Mouse (Mus musculus) brain, embryonic 14.5 days (tissue): Measurements from ENCODE around the gene Slc35b1.

Source experiments
- CTCF ChIP-seq: fragments of 200-500 bp; IDR thresholded peaks from 2 replicates; pipeline ENCODE4 v1.5.1; 2012; ENCODE audit warnings: inconsistent platforms, mild to moderate bottlenecking, moderate library complexity, borderline replicate concordance; ENCODE audit not compliant: insufficient read depth, insufficient read length; ENCODE audit errors: extremely low read depth
- POLR2A ChIP-seq: fragments of 200-500 bp; IDR thresholded peaks from 2 replicates; pipeline ENCODE4 v1.6.1; 2012; ENCODE audit warnings: mild to moderate bottlenecking, inconsistent platforms, borderline replicate concordance; ENCODE audit not compliant: poor library complexity, insufficient read depth, insufficient read length, severe bottlenecking; ENCODE audit errors: extremely low read depth

DNA sequence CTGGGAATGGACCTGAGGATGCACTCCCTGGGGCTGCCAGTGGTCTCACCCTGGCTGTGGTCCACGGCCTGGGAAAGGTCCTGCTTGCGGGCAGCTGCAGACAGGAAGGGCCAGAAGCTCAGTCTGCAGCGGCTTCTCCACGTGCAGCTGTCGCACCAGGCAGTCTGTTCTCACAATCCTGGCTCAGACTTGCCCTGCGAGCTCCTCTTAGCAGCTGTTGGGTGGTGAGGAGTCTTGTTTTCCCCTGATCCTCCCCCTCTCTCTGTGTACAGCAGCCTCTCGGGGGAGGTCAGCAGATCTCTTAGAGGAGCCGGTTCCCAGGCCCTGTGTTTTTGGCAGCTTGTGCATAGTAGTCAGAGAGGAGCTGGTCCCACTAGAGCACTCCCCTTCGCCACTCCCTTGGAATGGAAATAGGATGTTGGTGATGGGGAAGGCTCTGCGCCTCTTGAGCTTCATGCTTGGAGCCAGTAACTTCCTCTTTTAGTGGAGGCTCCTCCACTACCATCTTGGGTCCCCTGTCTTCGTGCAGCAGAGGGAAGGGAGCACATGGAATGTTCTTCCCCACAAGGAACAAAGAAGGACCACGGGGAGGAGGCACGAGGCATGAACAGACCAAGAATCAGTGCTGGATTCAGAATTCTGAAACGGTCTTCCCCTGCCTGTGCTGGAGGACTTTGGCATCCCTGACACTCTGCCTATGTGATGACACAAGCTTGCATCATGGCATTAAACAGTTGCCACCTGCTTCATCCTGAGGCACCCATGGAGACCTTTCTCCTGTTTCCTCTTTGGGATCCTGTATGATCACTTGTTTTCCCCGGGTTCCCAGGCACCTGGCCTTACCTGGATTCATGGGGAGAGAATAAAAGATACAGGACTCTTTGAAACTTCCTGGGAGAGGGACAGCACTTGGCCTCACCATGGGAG, 14.3 kb upstream of the Slc35b1 start:
- TF ChIP-seq POLR2A: no peak
- no peak for TF ChIP-seq CTCF
